Mouse (Mus musculus) myocyte (in vitro differentiated cells): ENCODE measurements around the gene Gm28553. TPM values are rescaled to one million over a fixed set of nuclear protein-coding genes. Genes with fewer than 3 reads are reported as not detected.
"Not testable (repeated sequence)": the region's sequence is repeated elsewhere in the genome, so short reads cannot be mapped to it uniquely, and the experiment has no call there.

ENCODE experiments used
- H3K27me3 ChIP-seq: one replicate; pipeline ENCODE4 v1.6.1; 2011; ENCODE audit not compliant: control insufficient read depth, insufficient read depth, insufficient read length
- H3K36me3 ChIP-seq: one replicate; pipeline ENCODE4 v1.6.1; 2011; ENCODE audit not compliant: control insufficient read depth, insufficient read depth
- H3K4me2 ChIP-seq: one replicate; pipeline ENCODE4 v1.6.1; 2011; ENCODE audit warnings: low read depth, control low read depth
- H3K4me3 ChIP-seq: one replicate; pipeline ENCODE4 v1.5.1; 2011; ENCODE audit warnings: mild to moderate bottlenecking, control low read depth, moderate library complexity
- H3K79me2 ChIP-seq: one replicate; pipeline ENCODE4 v1.6.1; 2011; ENCODE audit not compliant: control insufficient read depth, insufficient read depth
- H3ac ChIP-seq: one replicate; pipeline ENCODE4 v1.6.1; 2011; ENCODE audit not compliant: control insufficient read depth, insufficient read length
- polyA plus RNA-seq: library from polyadenylated mRNA; unstranded; fragments of >200 nt; fragmentation: generic; extraction: Trizol; gene quantifications from one replicate; pipeline ENCODE4 v1.2.1, GENCODE M21; 2012; ENCODE audit warnings: missing spikeins

Gm28553 gene
- not detected for polyA plus RNA-seq

GRCm38 (mm10) chrY:48856197-48856596, at the start of gene Gm28553:
Gene Gm28553, plus strand, starts transcription at chrY:48856497.
- H3K79me2 ChIP-seq, H3K4me2 ChIP-seq, H3K4me3 ChIP-seq, H3ac ChIP-seq, H3K36me3 ChIP-seq, H3K27me3 ChIP-seq: not testable (repeated sequence)
